Mouse (Mus musculus): ENCODE data around the gene Ebf3. TPM values are rescaled to one million over a fixed set of nuclear protein-coding genes. Genes with fewer than 3 reads are reported as not detected.
A peak's percentile ranks its signal among the peaks of the same experiment; 100 is the strongest.

Gene Ebf3
- polyA plus RNA-seq, 1 experiment: 35.3 TPM

- Histone ChIP-seq H3K4me1 (ENCODE audit: control insufficient read depth, insufficient read depth, insufficient read length, low read length) (peaks cover 5% of the 10 kb centered on the region), H3K4me3 (ENCODE audit: insufficient read depth, low read depth, low read length) (peak overlapping the region; percentile 62), H3K27ac (replicated peaks; ENCODE audit: low read depth, low read length) (no peak overlapping the region)
Measured at GRCm38 (mm10) chr7:137316181-137316925, 2.1 kb upstream of the Ebf3 start.

- peaks cover 5% of the 10 kb centered on the region for H3K4me1 ChIP-seq (ENCODE audit: control insufficient read depth, insufficient read depth, insufficient read length, low read length)
- 0 out of 2 replicates have a peak overlapping the region, but pooled peaks have one; percentile 68 for H3K27ac ChIP-seq (replicated peaks; ENCODE audit: low read depth, low read length)
- H3K4me3 ChIP-seq (ENCODE audit: insufficient read depth, low read depth, low read length): peak overlapping the region; percentile 61
Measured at GRCm38 (mm10) chr7:137315544-137315940, 1.3 kb upstream of the Ebf3 start.

GRCm38 (mm10) chr7:137314710-137315543, 682 bp upstream of the Ebf3 start:
- Histone ChIP-seq H3K4me3 (ENCODE audit: insufficient read depth, low read depth, low read length) (peak overlapping the region; percentile 61), H3K27ac (replicated peaks; ENCODE audit: low read depth, low read length) (peak overlapping the region; percentile 68), H3K4me1 (ENCODE audit: control insufficient read depth, insufficient read depth, insufficient read length, low read length) (peaks cover 5% of the 10 kb centered on the region)

- Histone ChIP-seq H3K27ac (replicated peaks; ENCODE audit: low read depth, low read length) (peak overlapping the region; percentile 91), H3K4me3 (ENCODE audit: insufficient read depth, low read depth, low read length) (peak overlapping the region; percentile 99), H3K4me1 (ENCODE audit: control insufficient read depth, insufficient read depth, insufficient read length, low read length) (peaks cover 7% of the 10 kb centered on the region)
Measured at GRCm38 (mm10) chr7:137313183-137313903, 902 bp downstream of the Ebf3 start.

GRCm38 (mm10) chr7:137312933-137313182, 1.4 kb downstream of the Ebf3 start:
- Histone ChIP-seq H3K4me1 (ENCODE audit: control insufficient read depth, insufficient read depth, insufficient read length, low read length) (peaks cover 8% of the 10 kb centered on the region), H3K27ac (replicated peaks; ENCODE audit: low read depth, low read length) (peak overlapping the region; percentile 91), H3K4me3 (ENCODE audit: insufficient read depth, low read depth, low read length) (peak overlapping the region; percentile 99)

- peaks cover 6% of the 10 kb centered on the region for H3K4me1 ChIP-seq (ENCODE audit: control insufficient read depth, insufficient read depth, insufficient read length, low read length)
- H3K4me3 ChIP-seq (ENCODE audit: insufficient read depth, low read depth, low read length): peak overlapping the region; percentile 99
- peak overlapping the region; percentile 91 for H3K27ac ChIP-seq (replicated peaks; ENCODE audit: low read depth, low read length)
Measured at GRCm38 (mm10) chr7:137312166-137312932, 1.9 kb downstream of the Ebf3 start.

- H3K4me1 ChIP-seq (ENCODE audit: control insufficient read depth, insufficient read depth, insufficient read length, low read length): peaks cover 10% of the 10 kb centered on the region
- peak overlapping the region; percentile 91 for H3K27ac ChIP-seq (replicated peaks; ENCODE audit: low read depth, low read length)
- peak overlapping the region; percentile 99 for H3K4me3 ChIP-seq (ENCODE audit: insufficient read depth, low read depth, low read length)
Measured at GRCm38 (mm10) chr7:137311341-137312110, 2.7 kb downstream of the Ebf3 start.

GRCm38 (mm10) chr7:137310876-137311275, 3.4 kb downstream of the Ebf3 start:
- H3K27ac ChIP-seq (replicated peaks; ENCODE audit: low read depth, low read length): peak overlapping the region; percentile 86
- H3K4me3 ChIP-seq (ENCODE audit: insufficient read depth, low read depth, low read length): peak overlapping the region; percentile 99
- peaks cover 15% of the 10 kb centered on the region for H3K4me1 ChIP-seq (ENCODE audit: control insufficient read depth, insufficient read depth, insufficient read length, low read length)

GRCm38 (mm10) chr7:137310091-137310761, 4.0 kb downstream of the Ebf3 start:
- H3K27ac ChIP-seq (replicated peaks; ENCODE audit: low read depth, low read length): peak overlapping the region; percentile 86
- peak overlapping the region; percentile 99 for H3K4me3 ChIP-seq (ENCODE audit: insufficient read depth, low read depth, low read length)
- peaks cover 12% of the 10 kb centered on the region for H3K4me1 ChIP-seq (ENCODE audit: control insufficient read depth, insufficient read depth, insufficient read length, low read length)

GRCm38 (mm10) chr7:137309071-137310066, 4.9 kb downstream of the Ebf3 start:
- Histone ChIP-seq H3K4me3 (ENCODE audit: insufficient read depth, low read depth, low read length) (peak overlapping the region; percentile 99), H3K4me1 (ENCODE audit: control insufficient read depth, insufficient read depth, insufficient read length, low read length) (peaks cover 12% of the 10 kb centered on the region; the same call in 1 of the 2 replicates), H3K27ac (replicated peaks; ENCODE audit: low read depth, low read length) (peak overlapping the region; percentile 84)

GRCm38 (mm10) chr7:137308061-137309060, 5.9 kb downstream of the Ebf3 start:
- peak overlapping the region; percentile 84 for H3K27ac ChIP-seq (replicated peaks; ENCODE audit: low read depth, low read length)

GRCm38 (mm10) chr7:137307131-137307530, 7.1 kb downstream of the Ebf3 start:
- Histone ChIP-seq H3K27ac (replicated peaks; ENCODE audit: low read depth, low read length) (no peak overlapping the region; the same call in 1 of the 2 replicates), H3K4me1 (ENCODE audit: control insufficient read depth, insufficient read depth, insufficient read length, low read length) (peaks cover 15% of the 10 kb centered on the region), H3K4me3 (ENCODE audit: insufficient read depth, low read depth, low read length) (peak overlapping the region; percentile 24; the same call in 1 of the 2 replicates)

More at GRCm38 (mm10) chr7:137308061-137309060, 5.9 kb downstream of the Ebf3 start:
- peaks cover 15% of the 10 kb centered on the region for H3K4me1 ChIP-seq (ENCODE audit: control insufficient read depth, insufficient read depth, insufficient read length, low read length)
- H3K4me3 ChIP-seq (ENCODE audit: insufficient read depth, low read depth, low read length): peak overlapping the region; percentile 99

Measured in brown adipose tissue, adult 24 weeks (tissue).